Mouse (Mus musculus): ENCODE measurements around the gene Htt.
"Not testable (repeated sequence)": the region's sequence is repeated elsewhere in the genome, so short reads cannot be mapped to it uniquely, and the experiment has no call there.

Htt gene

GRCm38 (mm10) chr5:34761509-34761908, at the start of gene Htt:
Gene Htt (plus strand): TSS chr5:34761740.
- DNase-seq = peak; percentile 98

- DNase-seq = not testable (repeated sequence)
Observed at GRCm38 (mm10) chr5:34714371-34714770, 47.2 kb upstream of the Htt start.

- DNase-seq = no peak
Observed at GRCm38 (mm10) chr5:34714816-34715215, 46.7 kb upstream of the Htt start.

GRCm38 (mm10) chr5:34729141-34729540, 32.4 kb upstream of the Htt start:
- DNase-seq = no peak

GRCm38 (mm10) chr5:34730255-34730654, 31.3 kb upstream of the Htt start:
- DNase-seq = no peak

GRCm38 (mm10) chr5:34751477-34751876, 10.1 kb upstream of the Htt start:
- no peak for DNase-seq

- DNase-seq = no peak
Observed at GRCm38 (mm10) chr5:34758762-34759161, 2.8 kb upstream of the Htt start.

GRCm38 (mm10) chr5:34760850-34761508, 561 bp upstream of the Htt start:
- DNase-seq = no peak

- DNase-seq = no peak
Observed at GRCm38 (mm10) chr5:34761934-34762611, 533 bp downstream of the Htt start.

- DNase-seq = no peak
Observed at GRCm38 (mm10) chr5:34771818-34772217, 10.3 kb downstream of the Htt start.

- no peak for DNase-seq
Observed at GRCm38 (mm10) chr5:34772696-34773245, 11.2 kb downstream of the Htt start.

- DNase-seq = no peak
Observed at GRCm38 (mm10) chr5:34773392-34773791, 11.9 kb downstream of the Htt start.

GRCm38 (mm10) chr5:34785027-34785426, 23.5 kb downstream of the Htt start:
- DNase-seq = no peak

GRCm38 (mm10) chr5:34791141-34791540, 29.6 kb downstream of the Htt start:
- DNase-seq = no peak

GRCm38 (mm10) chr5:34800292-34800953, 38.9 kb downstream of the Htt start:
- no peak for DNase-seq

GRCm38 (mm10) chr5:34806038-34806437, 44.5 kb downstream of the Htt start:
- no peak for DNase-seq

GRCm38 (mm10) chr5:34822431-34823149, 61.0 kb downstream of the Htt start:
- peak; percentile 6 for DNase-seq

GRCm38 (mm10) chr5:34854079-34854478, 92.5 kb downstream of the Htt start:
- DNase-seq = no peak

- DNase-seq = no peak
Observed at GRCm38 (mm10) chr5:34865367-34865766, 103.8 kb downstream of the Htt start.

- DNase-seq = not testable (repeated sequence)
Observed at GRCm38 (mm10) chr5:34880307-34880706, 118.8 kb downstream of the Htt start.

- no peak for DNase-seq
Observed at GRCm38 (mm10) chr5:34881023-34881422, 119.5 kb downstream of the Htt start.

GRCm38 (mm10) chr5:34885250-34885649, 123.7 kb downstream of the Htt start:
- peak; percentile 7 for DNase-seq

- no peak for DNase-seq
Observed at GRCm38 (mm10) chr5:34889252-34889651, 127.7 kb downstream of the Htt start.

All from thymus, postnatal 14 days (tissue).